Mouse (Mus musculus) midbrain, embryonic 14.5 days (tissue): ENCODE measurements around the gene Ttc27. TPM values are rescaled to one million over a fixed set of nuclear protein-coding genes. Genes with fewer than 3 reads are reported as not detected.

ENCODE experiments used
- ATAC-seq: fragments of 200-750 bp; cut with Nextera tagmentation; 2 replicates; pipeline ENCODE4 v1.8.0; 2017; ENCODE audit warnings: moderate number of reproducible peaks, moderate library complexity; ENCODE audit not compliant: low FRiP score, low TSS enrichment
- DNase-seq: peaks from one replicate; pipeline ENCODE4 v3.0.0-alpha.2; 2015
- H3K27ac ChIP-seq: fragments of 300-500 bp; sonication (generic); replicated peaks from 2 replicates; pipeline ENCODE4 v1.5.1; 2014; ENCODE audit warnings: mild to moderate bottlenecking, low read depth, low read length, moderate library complexity
- H3K27me3 ChIP-seq: fragments of 300-500 bp; sonication (generic); 2 replicates; pipeline ENCODE4 v1.6.1; 2014; ENCODE audit warnings: low read length, control low read depth, mixed read lengths; ENCODE audit not compliant: control insufficient read depth, insufficient read depth
- H3K36me3 ChIP-seq: fragments of 300-500 bp; sonication (generic); 2 replicates; pipeline ENCODE4 v1.6.1; 2014; ENCODE audit warnings: low read length, control low read depth; ENCODE audit not compliant: control insufficient read depth, insufficient read depth
- H3K4me1 ChIP-seq: fragments of 300-500 bp; sonication (generic); 2 replicates; pipeline ENCODE4 v1.6.1; 2014; ENCODE audit warnings: mild to moderate bottlenecking, antibody characterized with exemption, low read length, control low read depth; ENCODE audit not compliant: control insufficient read depth, insufficient read depth
- H3K4me2 ChIP-seq: fragments of 300-500 bp; sonication (generic); 2 replicates; pipeline ENCODE4 v1.6.1; 2014; ENCODE audit warnings: mild to moderate bottlenecking, low read length, moderate library complexity
- H3K4me3 ChIP-seq: fragments of 300-500 bp; sonication (generic); replicated peaks from 2 replicates; pipeline ENCODE4 v1.5.1; 2014; ENCODE audit warnings: low read depth, low read length
- H3K9ac ChIP-seq: fragments of 300-500 bp; sonication (generic); replicated peaks from 2 replicates; pipeline ENCODE4 v1.6.1; 2014; ENCODE audit warnings: mild to moderate bottlenecking, low read length, moderate library complexity
- H3K9me3 ChIP-seq: fragments of 300-500 bp; sonication (generic); 2 replicates; pipeline ENCODE4 v1.6.1; 2016; ENCODE audit warnings: low read length, control low read depth, mixed read lengths; ENCODE audit not compliant: control insufficient read depth
- WGBS: fragments of 180-500 bp; shearing (Covaris S2); extraction: QIAGEN DNeasy Blood & Tissue Kit; methylation state at CpG from one replicate; pipeline ENCODE4 v1.1.7; 2014; 5-methylcytosine and 5-hydroxymethylcytosine counted together
- polyA plus RNA-seq: library from polyadenylated mRNA; unstranded; fragments of >200 nt; fragmentation: Nextera tagmentation; extraction: Ambion mirVana; gene quantifications from 2 replicates; pipeline ENCODE4 v1.2.1, GENCODE M21; 2014

Gene Ttc27
- polyA plus RNA-seq, 1 experiment from 2014 or later: 22.9 TPM

DNA sequence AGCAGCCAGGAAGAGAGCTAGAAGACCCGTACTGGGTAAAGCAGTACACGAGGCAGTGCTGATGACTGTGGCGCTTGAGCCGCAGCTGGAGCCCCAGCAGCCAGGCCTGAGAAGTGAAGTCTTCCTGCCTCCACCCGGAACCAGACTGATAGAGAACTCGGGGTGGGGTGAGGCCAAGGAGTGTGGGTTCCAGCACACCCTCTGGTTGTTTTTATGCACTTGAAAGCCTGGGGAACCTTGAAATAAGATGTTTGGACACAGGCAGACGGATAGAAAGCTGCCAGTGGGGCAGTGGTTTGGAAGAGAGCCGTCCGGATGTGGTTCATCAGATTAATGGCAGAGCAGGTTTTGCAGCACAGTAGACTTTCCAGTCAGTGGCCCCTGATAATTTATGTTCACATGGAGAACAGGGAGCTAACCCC lies 51.9 kb downstream of the Ttc27 start:
- Histone ChIP-seq H3K36me3 (0 out of 2 replicates have a peak, but pooled peaks cover 3% of the 10 kb centered on the region), H3K4me2 (no peak overlapping the region), H3K4me1 (no peaks in the 10 kb centered on the region), H3K9me3 (no peaks in the 10 kb centered on the region), H3K9ac (no peak overlapping the region), H3K4me3 (no peak overlapping the region), H3K27me3 (no peaks in the 10 kb centered on the region), H3K27ac (no peak overlapping the region)
- ATAC-seq (no peak), DNase-seq (no peak)
- 84% methylated on average over 9 of the region's 9 CpGs for WGBS

DNA sequence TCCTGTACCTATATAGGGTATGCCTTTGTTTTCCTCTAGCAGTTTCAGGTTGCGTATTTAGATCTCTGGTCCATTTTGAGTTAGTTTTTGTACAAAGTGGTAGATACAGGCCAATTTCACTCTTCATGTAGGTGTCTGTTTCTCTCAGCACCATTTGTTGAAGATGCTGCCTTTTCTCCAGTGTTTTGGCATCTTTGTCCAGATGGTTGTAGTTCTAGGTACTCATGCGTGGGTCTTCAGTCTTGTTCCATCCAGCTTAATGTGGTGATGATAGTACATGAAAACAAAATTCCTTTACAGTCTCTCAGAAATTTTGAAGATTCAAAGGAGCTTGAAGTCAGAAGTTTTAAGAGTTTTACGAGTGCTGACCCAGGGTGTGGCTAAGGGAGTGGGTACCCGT lies 54.8 kb downstream of the Ttc27 start:
- 91% methylated on average over 4 of the region's 4 CpGs for WGBS
- DNase-seq (no peak), ATAC-seq (no peak)
- Histone ChIP-seq H3K27me3 (no peaks in the 10 kb centered on the region), H3K4me1 (no peaks in the 10 kb centered on the region), H3K9ac (no peak overlapping the region), H3K4me2 (no peak overlapping the region), H3K9me3 (no peaks in the 10 kb centered on the region), H3K27ac (no peak overlapping the region), H3K36me3 (0 out of 2 replicates have a peak, but pooled peaks cover 3% of the 10 kb centered on the region), H3K4me3 (no peak overlapping the region)

GRCm38 (mm10) chr17:74773556-74773955 lies 56.0 kb downstream of the Ttc27 start:
- Histone ChIP-seq H3K27ac (no peak overlapping the region), H3K4me2 (no peak overlapping the region), H3K9ac (no peak overlapping the region), H3K4me3 (no peak overlapping the region), H3K4me1 (no peaks in the 10 kb centered on the region), H3K36me3 (0 out of 2 replicates have a peak, but pooled peaks cover 3% of the 10 kb centered on the region), H3K9me3 (no peaks in the 10 kb centered on the region), H3K27me3 (no peaks in the 10 kb centered on the region)
- no peak for DNase-seq
- no peak for ATAC-seq
- 20% methylated on average over 5 of the region's 5 CpGs for WGBS

DNA sequence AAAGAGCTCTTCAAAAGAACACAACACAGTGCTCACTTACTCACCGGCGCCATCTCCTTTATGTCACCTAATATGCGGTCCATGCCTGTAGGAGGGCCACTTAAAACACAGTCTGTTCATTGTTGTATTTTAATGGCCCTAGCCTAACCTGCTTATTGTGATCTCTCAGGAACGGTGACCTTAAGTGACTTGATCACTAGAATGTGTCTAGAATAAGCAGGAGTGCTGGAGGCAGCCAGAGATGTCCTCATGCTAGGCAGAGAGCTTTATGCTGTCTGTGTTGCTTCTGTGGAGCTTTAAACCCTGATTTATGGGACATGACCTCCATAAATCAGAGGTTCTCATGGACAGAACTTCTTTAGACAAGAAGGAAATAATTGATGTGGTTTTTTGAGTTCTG lies 62.6 kb downstream of the Ttc27 start:
- no peak overlapping the region for H3K4me3 ChIP-seq
- no peak overlapping the region for H3K27ac ChIP-seq
- no peaks in the 10 kb centered on the region for H3K36me3 ChIP-seq
- ATAC-seq (no peak), DNase-seq (no peak)
- WGBS: 84% methylated on average over 4 of the region's 4 CpGs
- no peak overlapping the region for H3K9ac ChIP-seq
- H3K4me2 ChIP-seq: no peak overlapping the region
- H3K9me3 ChIP-seq: no peaks in the 10 kb centered on the region
- no peaks in the 10 kb centered on the region for H3K27me3 ChIP-seq
- H3K4me1 ChIP-seq: no peaks in the 10 kb centered on the region

- no peak overlapping the region for H3K4me3 ChIP-seq
- no peak overlapping the region for H3K27ac ChIP-seq
- H3K4me1 ChIP-seq: no peaks in the 10 kb centered on the region
- H3K36me3 ChIP-seq: no peaks in the 10 kb centered on the region
- no peaks in the 10 kb centered on the region for H3K27me3 ChIP-seq
- DNase-seq (no peak), ATAC-seq (no peak)
- 93% methylated on average over 9 of the region's 9 CpGs for WGBS
- H3K9ac ChIP-seq: no peak overlapping the region
- no peak overlapping the region for H3K4me2 ChIP-seq
- H3K9me3 ChIP-seq: no peaks in the 10 kb centered on the region
Observed at GRCm38 (mm10) chr17:74780627-74781026, 63.1 kb downstream of the Ttc27 start.

DNA sequence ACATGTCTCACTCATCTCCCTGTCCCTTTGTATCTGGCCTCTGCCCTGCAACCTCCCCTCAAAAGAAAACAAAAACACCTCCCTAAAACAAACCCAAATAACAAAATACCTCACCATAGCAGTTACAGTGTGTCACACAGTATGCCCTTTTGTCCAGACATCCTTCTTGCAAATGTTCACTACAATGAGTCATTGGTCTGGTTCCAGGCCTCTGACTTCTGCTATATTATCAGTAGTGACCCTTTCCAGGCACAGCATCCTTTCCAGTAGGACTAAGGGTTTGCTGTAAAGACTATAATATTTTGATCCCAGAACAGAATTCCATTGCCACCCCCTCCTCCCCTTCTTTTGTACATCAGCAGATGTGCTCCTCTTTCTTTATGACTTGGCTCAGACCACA lies 64.4 kb downstream of the Ttc27 start:
- Histone ChIP-seq H3K27me3 (no peaks in the 10 kb centered on the region), H3K27ac (no peak overlapping the region), H3K4me1 (no peaks in the 10 kb centered on the region), H3K4me3 (no peak overlapping the region), H3K9me3 (no peaks in the 10 kb centered on the region), H3K36me3 (no peaks in the 10 kb centered on the region), H3K4me2 (no peak overlapping the region), H3K9ac (no peak overlapping the region)
- no peak for ATAC-seq
- DNase-seq: no peak

GRCm38 (mm10) chr17:74785586-74785985 lies 68.1 kb downstream of the Ttc27 start:
- no peaks in the 10 kb centered on the region for H3K4me1 ChIP-seq
- H3K36me3 ChIP-seq: no peaks in the 10 kb centered on the region
- H3K9ac ChIP-seq: no peak overlapping the region
- no peak for DNase-seq
- no peaks in the 10 kb centered on the region for H3K9me3 ChIP-seq
- H3K27me3 ChIP-seq: no peaks in the 10 kb centered on the region
- H3K27ac ChIP-seq: no peak overlapping the region
- no peak for ATAC-seq
- no peak overlapping the region for H3K4me2 ChIP-seq
- H3K4me3 ChIP-seq: no peak overlapping the region
- 84% methylated on average over 5 of the region's 5 CpGs for WGBS

- DNase-seq (no peak), ATAC-seq (no peak)
- Histone ChIP-seq H3K27me3 (no peaks in the 10 kb centered on the region), H3K9me3 (no peaks in the 10 kb centered on the region), H3K4me1 (no peaks in the 10 kb centered on the region), H3K27ac (no peak overlapping the region), H3K4me2 (no peak overlapping the region), H3K4me3 (no peak overlapping the region), H3K9ac (no peak overlapping the region), H3K36me3 (no peaks in the 10 kb centered on the region)
- 91% methylated on average over 10 of the region's 10 CpGs for WGBS
Observed at GRCm38 (mm10) chr17:74786198-74786734, 68.7 kb downstream of the Ttc27 start.

DNA sequence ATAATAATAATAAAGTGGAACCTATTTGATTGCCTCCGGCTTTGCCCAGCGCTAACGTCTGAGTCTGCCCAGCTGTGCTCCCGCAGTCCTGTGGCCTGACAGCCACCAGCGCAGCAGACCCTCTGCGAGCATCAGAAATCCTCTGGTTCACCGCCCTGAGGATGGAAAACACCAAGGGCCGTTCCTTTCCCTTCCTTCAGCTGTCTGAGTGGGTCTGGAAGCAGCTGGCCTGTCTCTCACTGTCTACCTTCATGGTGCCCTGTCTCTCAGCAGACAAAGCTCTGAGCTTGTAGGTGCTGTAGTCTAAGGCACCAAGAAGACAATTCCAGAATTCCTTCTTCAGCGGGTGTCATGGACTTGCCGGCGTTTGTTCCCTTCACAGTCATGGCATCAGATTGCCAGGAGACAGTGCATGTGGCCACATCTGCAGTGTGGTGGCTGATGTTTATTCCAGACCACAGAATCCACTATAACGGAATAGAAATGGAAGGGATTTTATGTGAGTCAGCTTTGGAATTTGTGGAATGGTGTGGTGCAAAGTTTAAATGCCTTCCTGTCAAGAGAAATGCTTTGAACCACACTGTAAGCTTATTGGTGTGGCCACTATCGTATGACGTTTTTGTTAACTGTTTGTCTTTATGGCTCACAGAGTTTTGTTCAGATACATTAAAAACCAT lies 78.6 kb downstream of the Ttc27 start:
- Histone ChIP-seq H3K27me3 (no peaks in the 10 kb centered on the region), H3K4me2 (no peak overlapping the region), H3K9ac (no peak overlapping the region), H3K27ac (no peak overlapping the region), H3K9me3 (no peaks in the 10 kb centered on the region), H3K4me3 (no peak overlapping the region), H3K36me3 (peaks cover 7% of the 10 kb centered on the region; the same call in 1 of the 2 replicates), H3K4me1 (no peaks in the 10 kb centered on the region)
- ATAC-seq (no peak), DNase-seq (no peak)
- WGBS: 93% methylated on average over 14 of the region's 14 CpGs
